Mouse (Mus musculus) layer of hippocampus, adult 6 months (tissue): ENCODE data around the gene Ssr3. TPM values are rescaled to one million over a fixed set of nuclear protein-coding genes. Genes with fewer than 3 reads are reported as not detected.

Source experiments
- long read RNA-seq, 2 experiments: library from polyadenylated mRNA; unstranded; transcript quantifications; one replicate each; pipeline ENCODE4 v2.0.0; 2019 to 2020
- polyA plus RNA-seq: library from polyadenylated mRNA; unstranded; fragments of <200 nt; fragmentation: Nextera tagmentation; gene quantifications from 2 replicates; pipeline ENCODE4 v1.2.3, GENCODE M21; 2021

The Ssr3 gene
- polyA plus RNA-seq, result 94.9 and 99.0 TPM in 2 replicates
- long read RNA-seq, experiment 1, transcript Ssr3-201 (5 exons, 2,957 nt), result major isoform, 179 of 245 reads
- long read RNA-seq, experiment 1, partial matches to known transcripts, result 6 of 245 reads
- long read RNA-seq, experiment 1, other reads (novel, unspliced or antisense), result 57 of 245 reads
- long read RNA-seq, experiment 2, transcript Ssr3-202 (4 exons, 1,469 nt), result minor isoform, 9 of 723 reads
- long read RNA-seq, experiment 2, transcript Ssr3-203 (2 exons, 745 nt), result minor isoform, 5 of 723 reads
- long read RNA-seq, experiment 2, transcript Ssr3-201 (5 exons, 2,957 nt), result major isoform, 655 of 723 reads
- long read RNA-seq, experiment 2, partial matches to known transcripts, result 34 of 723 reads
- long read RNA-seq, experiment 2, other reads (novel, unspliced or antisense), result 20 of 723 reads

GRCm38 (mm10) chr3:65392421-65392817 is at the start of gene Ssr3:
Ssr3 (minus strand) TSS chr3:65392623.

Other genes with a start within 250 kb of the Ssr3 start
- gene Tiparp, start 135.8 kb upstream of the Ssr3 start, polyA plus RNA-seq, result 8.8 and 13.9 TPM in 2 replicates